Mouse (Mus musculus): ENCODE measurements around the gene Olig2. TPM values are rescaled to one million over a fixed set of nuclear protein-coding genes. Genes with fewer than 3 reads are reported as not detected.

The Olig2 gene
- polyA plus RNA-seq, 1 experiment, result 25.1 TPM

- TF ChIP-seq CTCF (IDR thresholded peaks at IDR 0.05; ENCODE audit: borderline replicate concordance, extremely low read depth, insufficient read depth, insufficient read length) (peak; percentile 46; the same call in 1 of the 2 replicates), POLR2A (IDR thresholded peaks at IDR 0.05; ENCODE audit: borderline replicate concordance, extremely low read depth, insufficient read depth, insufficient read length, poor library complexity, severe bottlenecking) (no peak)
- DNase-seq (ENCODE audit: low read depth), result no peak
Observed at GRCm38 (mm10) chr16:91217077-91217476, 8.2 kb upstream of the Olig2 start.

GRCm38 (mm10) chr16:91217948-91218347 is 7.3 kb upstream of the Olig2 start:
- no peak for DNase-seq (ENCODE audit: low read depth)
- TF ChIP-seq POLR2A (IDR thresholded peaks at IDR 0.05; ENCODE audit: borderline replicate concordance, extremely low read depth, insufficient read depth, insufficient read length, poor library complexity, severe bottlenecking), result no peak
- TF ChIP-seq CTCF (IDR thresholded peaks at IDR 0.05; ENCODE audit: borderline replicate concordance, extremely low read depth, insufficient read depth, insufficient read length), result peak; percentile 30; the same call in 1 of the 2 replicates

GRCm38 (mm10) chr16:91219246-91219645 is 6.0 kb upstream of the Olig2 start:
- no peak for DNase-seq (ENCODE audit: low read depth)
- TF ChIP-seq CTCF (IDR thresholded peaks at IDR 0.05; ENCODE audit: borderline replicate concordance, extremely low read depth, insufficient read depth, insufficient read length) (no peak), POLR2A (IDR thresholded peaks at IDR 0.05; ENCODE audit: borderline replicate concordance, extremely low read depth, insufficient read depth, insufficient read length, poor library complexity, severe bottlenecking) (no peak)

- TF ChIP-seq CTCF (IDR thresholded peaks at IDR 0.05; ENCODE audit: borderline replicate concordance, extremely low read depth, insufficient read depth, insufficient read length), result no peak
- no peak for TF ChIP-seq POLR2A (IDR thresholded peaks at IDR 0.05; ENCODE audit: borderline replicate concordance, extremely low read depth, insufficient read depth, insufficient read length, poor library complexity, severe bottlenecking)
- DNase-seq (ENCODE audit: low read depth), result peak; percentile 75
Observed at GRCm38 (mm10) chr16:91222171-91222642, 3.0 kb upstream of the Olig2 start.

- peak; percentile 76 for DNase-seq (ENCODE audit: low read depth)
- TF ChIP-seq CTCF (IDR thresholded peaks at IDR 0.05; ENCODE audit: borderline replicate concordance, extremely low read depth, insufficient read depth, insufficient read length), result no peak
- TF ChIP-seq POLR2A (IDR thresholded peaks at IDR 0.05; ENCODE audit: borderline replicate concordance, extremely low read depth, insufficient read depth, insufficient read length, poor library complexity, severe bottlenecking), result no peak
Observed at GRCm38 (mm10) chr16:91222643-91223271, 2.5 kb upstream of the Olig2 start.

GRCm38 (mm10) chr16:91223327-91224067 is 1.8 kb upstream of the Olig2 start:
- TF ChIP-seq CTCF (IDR thresholded peaks at IDR 0.05; ENCODE audit: borderline replicate concordance, extremely low read depth, insufficient read depth, insufficient read length) (no peak), POLR2A (IDR thresholded peaks at IDR 0.05; ENCODE audit: borderline replicate concordance, extremely low read depth, insufficient read depth, insufficient read length, poor library complexity, severe bottlenecking) (no peak)
- no peak for DNase-seq (ENCODE audit: low read depth)

- DNase-seq (ENCODE audit: low read depth), result no peak
- TF ChIP-seq POLR2A (IDR thresholded peaks at IDR 0.05; ENCODE audit: borderline replicate concordance, extremely low read depth, insufficient read depth, insufficient read length, poor library complexity, severe bottlenecking) (no peak), CTCF (IDR thresholded peaks at IDR 0.05; ENCODE audit: borderline replicate concordance, extremely low read depth, insufficient read depth, insufficient read length) (no peak)
Observed at GRCm38 (mm10) chr16:91224068-91224402, 1.2 kb upstream of the Olig2 start.

- TF ChIP-seq POLR2A (IDR thresholded peaks at IDR 0.05; ENCODE audit: borderline replicate concordance, extremely low read depth, insufficient read depth, insufficient read length, poor library complexity, severe bottlenecking) (no peak), CTCF (IDR thresholded peaks at IDR 0.05; ENCODE audit: borderline replicate concordance, extremely low read depth, insufficient read depth, insufficient read length) (peak; percentile 46; the same call in 1 of the 2 replicates)
- peak; percentile 81 for DNase-seq (ENCODE audit: low read depth)
Observed at GRCm38 (mm10) chr16:91224481-91225232, 600 bp upstream of the Olig2 start.

- no peak for TF ChIP-seq CTCF (IDR thresholded peaks at IDR 0.05; ENCODE audit: borderline replicate concordance, extremely low read depth, insufficient read depth, insufficient read length)
- no peak for TF ChIP-seq POLR2A (IDR thresholded peaks at IDR 0.05; ENCODE audit: borderline replicate concordance, extremely low read depth, insufficient read depth, insufficient read length, poor library complexity, severe bottlenecking)
- peak; percentile 57 for DNase-seq (ENCODE audit: low read depth)
Observed at GRCm38 (mm10) chr16:91226038-91226882, 1.0 kb downstream of the Olig2 start.

- no peak for DNase-seq (ENCODE audit: low read depth)
- TF ChIP-seq CTCF (IDR thresholded peaks at IDR 0.05; ENCODE audit: borderline replicate concordance, extremely low read depth, insufficient read depth, insufficient read length) (no peak), POLR2A (IDR thresholded peaks at IDR 0.05; ENCODE audit: borderline replicate concordance, extremely low read depth, insufficient read depth, insufficient read length, poor library complexity, severe bottlenecking) (no peak)
Observed at GRCm38 (mm10) chr16:91226883-91227759, 1.9 kb downstream of the Olig2 start.

All from brain, embryonic 14.5 days (tissue).